Mouse (Mus musculus) lung, postnatal 36 days (tissue): ENCODE data around the gene Morc1.

ENCODE experiments used
- DNase-seq: peaks from one replicate; pipeline ENCODE4 v3.0.0; 2022; ENCODE audit warnings: mixed read lengths

The Morc1 gene

DNA sequence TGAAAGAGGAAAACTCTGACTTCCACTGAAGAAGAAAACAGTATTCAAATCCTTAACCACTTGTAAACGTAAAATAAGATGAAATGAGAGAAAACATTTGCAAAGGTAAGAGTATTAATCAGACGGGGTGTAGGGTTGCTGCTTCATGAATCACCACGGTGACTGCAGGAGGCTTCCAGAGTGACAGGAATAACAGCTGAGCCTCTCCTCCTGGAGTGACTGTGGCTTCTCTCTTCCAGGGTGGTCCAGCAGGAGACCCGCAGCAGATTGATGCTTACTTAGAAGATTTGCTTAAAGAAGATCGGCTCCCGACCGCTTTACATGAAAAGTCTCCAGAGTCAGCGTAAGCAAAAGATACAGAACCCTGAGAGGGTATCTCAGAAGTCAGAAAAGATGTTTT is 199.4 kb downstream of the Morc1 start:
- no peak for DNase-seq

DNA sequence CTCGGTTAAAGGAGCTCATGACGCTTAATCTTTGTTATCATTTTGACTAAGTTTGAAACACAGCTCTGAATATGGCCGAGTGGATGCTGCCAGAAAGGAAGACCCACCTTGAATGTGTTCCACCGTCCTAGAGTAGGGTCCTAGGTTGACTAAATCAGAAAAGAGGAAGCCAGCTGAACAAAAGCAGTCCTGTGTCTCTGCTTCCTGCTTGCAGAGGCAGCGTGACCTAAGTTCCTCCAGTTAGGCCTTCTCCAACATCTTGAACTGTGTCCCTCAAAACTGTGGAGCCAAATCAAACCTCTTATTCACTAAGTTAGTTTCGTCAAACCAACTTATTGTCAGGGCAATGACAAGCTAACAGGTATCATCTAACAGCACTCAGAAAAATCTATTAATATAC is 201.3 kb downstream of the Morc1 start:
- no peak for DNase-seq

- DNase-seq: no peak
Measured at GRCm38 (mm10) chr16:48646246-48646645, 215.2 kb downstream of the Morc1 start.

DNA sequence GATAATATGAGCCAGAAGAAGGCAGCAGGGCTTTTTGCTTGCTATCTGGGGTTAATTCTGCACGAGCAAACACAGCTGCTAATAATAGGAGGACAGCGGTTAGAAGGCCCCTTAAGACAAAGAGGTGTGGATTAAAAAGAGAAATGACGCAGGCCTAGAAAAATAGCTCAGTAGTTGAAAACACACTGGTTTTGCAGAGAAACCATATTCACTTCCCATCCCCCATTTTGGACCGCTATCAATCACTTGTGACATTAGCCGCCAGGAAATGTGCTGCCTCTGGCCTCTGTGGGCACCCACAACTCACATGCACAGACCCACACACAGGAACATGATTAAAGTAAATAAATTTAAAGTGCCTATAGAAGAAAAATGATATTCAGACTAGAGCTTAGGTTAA is 240.7 kb downstream of the Morc1 start:
- DNase-seq: peak; percentile 15

DNA sequence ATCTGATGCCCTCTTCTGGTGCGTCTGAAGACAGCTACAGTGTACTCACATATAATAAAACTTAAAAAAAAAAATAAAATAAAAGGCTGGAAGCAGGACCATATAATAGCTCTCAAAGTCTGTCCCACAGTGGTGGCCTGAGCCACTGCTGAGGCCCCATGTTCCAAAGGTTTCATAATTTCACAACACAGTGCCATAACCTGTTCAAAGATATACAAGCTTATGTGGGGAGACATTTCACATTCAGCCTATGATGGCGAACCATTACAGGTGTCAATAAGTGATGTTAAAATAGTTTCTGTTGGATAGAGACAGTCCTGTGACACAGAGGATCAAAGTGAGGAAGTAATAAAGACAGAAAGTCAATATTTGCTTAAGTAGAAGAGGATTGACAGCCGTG is 241.6 kb downstream of the Morc1 start:
- no peak for DNase-seq

DNA sequence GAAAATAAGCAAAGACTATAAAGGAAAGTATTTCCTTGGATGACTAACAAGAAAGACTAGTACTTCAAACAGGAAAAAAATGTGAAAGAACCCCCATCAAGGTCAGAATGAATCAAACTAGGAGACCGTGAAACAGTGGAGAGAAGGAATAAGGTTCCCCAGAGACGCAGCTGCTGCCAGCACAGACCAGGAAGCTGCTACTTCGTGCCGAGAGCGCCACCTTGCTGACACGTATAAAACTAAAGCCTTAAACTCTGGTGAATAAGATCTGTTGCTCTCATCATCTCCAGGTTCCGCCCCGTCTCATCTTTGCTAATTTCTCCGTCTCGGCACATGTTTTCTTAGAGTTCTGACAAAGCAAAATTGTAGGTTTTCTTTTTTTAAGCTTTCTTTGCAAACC is 244.6 kb downstream of the Morc1 start:
- DNase-seq: peak; percentile 69

DNA sequence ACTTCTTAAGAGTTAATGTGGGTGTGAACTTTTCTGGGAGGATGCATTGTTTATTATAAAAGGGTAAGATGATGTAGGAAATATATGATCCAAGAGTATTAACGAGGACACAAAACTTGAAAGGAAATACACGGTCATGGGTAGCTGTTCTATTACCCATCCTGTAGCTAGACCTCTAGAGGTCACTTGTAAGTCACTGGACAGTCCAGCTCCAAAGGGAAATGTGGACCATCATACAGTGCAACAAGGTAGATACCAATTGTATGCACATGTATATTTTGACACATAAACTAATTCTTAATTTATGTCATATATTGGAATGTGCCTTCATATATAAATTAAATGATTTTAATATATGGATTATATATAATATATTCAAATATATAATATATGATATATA is 245.2 kb downstream of the Morc1 start:
- no peak for DNase-seq

DNA sequence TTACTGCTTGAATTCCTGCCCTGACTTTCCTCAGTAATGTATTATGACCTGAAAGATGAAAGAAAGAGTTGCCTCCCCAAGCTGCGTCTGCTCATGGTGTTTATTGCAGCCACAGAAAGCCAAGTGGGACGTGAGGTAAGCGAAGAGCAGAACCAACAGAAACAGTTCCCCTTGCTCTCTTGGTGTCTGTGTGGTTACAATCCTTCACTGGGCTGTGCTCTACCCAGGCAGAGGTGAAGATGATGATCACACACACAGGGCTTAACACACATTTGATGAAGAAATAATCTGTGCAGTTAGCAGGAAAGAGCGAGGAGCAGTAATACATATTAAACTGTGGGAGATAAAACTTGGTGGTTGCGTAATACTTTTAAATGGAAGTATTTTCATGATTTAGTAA is 246.3 kb downstream of the Morc1 start:
- DNase-seq: no peak

DNA sequence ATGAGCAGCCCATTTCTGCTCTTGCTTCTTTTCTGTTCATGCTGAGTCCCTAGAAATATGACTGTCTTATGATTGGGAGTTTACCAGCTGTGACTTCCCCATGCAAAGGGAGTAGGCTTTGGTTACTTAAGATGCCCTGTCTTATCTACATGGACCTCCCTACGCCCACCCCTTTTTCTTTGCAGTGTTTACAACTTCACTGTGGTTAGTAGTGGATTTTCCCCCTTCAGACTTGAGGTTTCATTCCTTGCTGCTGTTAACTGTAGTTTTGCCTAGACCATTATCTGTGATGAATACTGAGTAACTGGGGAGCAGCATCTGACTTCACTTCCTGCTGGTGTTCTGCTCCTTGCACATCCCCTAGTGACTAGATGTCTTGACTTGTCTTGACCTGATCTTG is 247.0 kb downstream of the Morc1 start:
- DNase-seq: no peak
